Mouse (Mus musculus): Measurements from ENCODE around the gene Plxnd1.

DNA sequence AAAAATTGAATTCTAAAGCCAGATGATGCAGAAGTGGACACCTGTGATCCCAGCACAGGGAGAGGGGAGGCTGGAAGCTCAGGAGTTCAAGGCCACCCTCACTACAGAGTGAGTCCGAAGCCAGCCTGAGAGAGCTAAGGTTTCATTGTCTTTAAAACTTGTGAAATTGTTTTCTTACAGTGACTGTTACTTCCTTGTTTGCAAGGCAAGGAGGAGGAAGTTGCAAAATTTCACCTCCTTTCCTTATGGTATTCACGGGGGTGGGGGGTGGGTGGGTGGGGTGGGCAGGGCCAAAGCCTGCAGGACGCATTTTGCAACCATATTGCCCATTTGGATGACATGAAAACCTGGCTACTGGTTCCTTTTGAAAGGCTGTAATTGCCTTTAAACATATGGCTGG, 18.9 kb upstream of the Plxnd1 start:
- TF ChIP-seq CTCF (IDR thresholded peaks at IDR 0.05; ENCODE audit: extremely low read depth, insufficient read depth, low read length), result no peak
- no peak for TF ChIP-seq POLR2A (IDR thresholded peaks at IDR 0.05; ENCODE audit: extremely low read depth, insufficient read depth, low read length)

Data from cortical plate, adult 2 months (tissue).